Mouse (Mus musculus): ENCODE data around the gene Jag1. TPM values are rescaled to one million over a fixed set of nuclear protein-coding genes. Genes with fewer than 3 reads are reported as not detected.

The Jag1 gene
- 5.2 and 6.0 TPM in 2 replicates for polyA plus RNA-seq (2015; fragmentation: Nextera tagmentation; extraction: Ambion mirVana)

DNA sequence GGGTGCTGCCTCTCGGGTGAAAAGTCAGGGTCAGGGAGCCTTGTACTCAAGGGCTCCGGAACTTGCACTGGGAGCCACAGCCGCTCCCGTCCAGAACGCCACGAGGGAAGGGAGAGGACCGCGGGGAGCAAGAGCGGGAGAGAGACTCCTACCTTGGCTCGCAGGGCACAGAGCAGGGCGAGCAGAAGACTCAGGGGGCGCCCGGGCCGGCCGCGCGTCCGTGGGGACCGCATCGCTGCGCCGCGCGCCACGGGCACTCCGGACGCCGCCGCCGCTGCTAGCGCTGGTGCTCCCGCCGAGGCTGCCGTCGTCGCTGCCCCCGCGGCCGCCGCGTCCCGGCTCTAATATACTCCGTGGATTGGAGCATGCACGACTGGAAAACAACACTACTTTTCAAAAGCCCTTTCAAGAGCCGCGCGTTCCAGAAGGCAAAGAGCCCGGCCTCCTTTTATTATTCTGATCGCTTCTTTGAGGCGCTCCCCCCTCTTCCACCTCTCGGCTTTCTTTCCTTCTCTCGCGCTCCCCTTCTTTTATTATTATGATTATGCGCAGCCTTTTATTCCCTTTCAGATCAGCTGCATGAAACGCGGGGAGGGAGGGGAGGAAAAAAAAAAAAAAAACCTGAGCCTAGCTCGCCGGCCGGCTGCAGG lies at the start of gene Jag1:
Gene Jag1, minus strand, starts transcription at position 620 of the 650 bp plus-strand sequence.

Other genes with a start within 250 kb of the Jag1 start
- 41.3 and 43.2 TPM in 2 replicates for gene AL731706.2, start 231.0 kb downstream of the Jag1 start, polyA plus RNA-seq (2015; fragmentation: Nextera tagmentation; extraction: Ambion mirVana)
- gene Slx4ip, start 225.4 kb downstream of the Jag1 start, polyA plus RNA-seq (2015; fragmentation: Nextera tagmentation; extraction: Ambion mirVana) = 8.4 and 9.0 TPM in 2 replicates
- gene AL731706.1, start 225.3 kb downstream of the Jag1 start, polyA plus RNA-seq (2015; fragmentation: Nextera tagmentation; extraction: Ambion mirVana) = 27.0 and 28.4 TPM in 2 replicates
- 8.4 and 11.7 TPM in 2 replicates for gene Mkks, start 225.3 kb downstream of the Jag1 start, polyA plus RNA-seq (2015; fragmentation: Nextera tagmentation; extraction: Ambion mirVana)

All from neural tube, postnatal 0 days (tissue).